Mouse (Mus musculus) forebrain, embryonic 11.5 days (tissue): ENCODE data around the gene Cdc34. TPM values are rescaled to one million over a fixed set of nuclear protein-coding genes. Genes with fewer than 3 reads are reported as not detected.

Experiments used
- polyA plus RNA-seq: library from polyadenylated mRNA; unstranded; fragments of >200 nt; fragmentation: Nextera tagmentation; extraction: Ambion mirVana; gene quantifications from 2 replicates; pipeline ENCODE4 v1.2.1, GENCODE M21; 2014

Gene Cdc34
- polyA plus RNA-seq, 1 experiment from 2014 or later: 180 TPM

Other genes with a start within 250 kb of the Cdc34 start
- not detected in 2 replicates for gene Vmn2r83, start 213.5 kb upstream of the Cdc34 start, polyA plus RNA-seq
- 14.2 and 15.6 TPM in 2 replicates for gene Plpp2, start 148.4 kb upstream of the Cdc34 start, polyA plus RNA-seq
- gene Mier2, start 127.0 kb upstream of the Cdc34 start, polyA plus RNA-seq: 64.4 and 67.7 TPM in 2 replicates
- not detected in 2 replicates for gene Theg, start 94.9 kb upstream of the Cdc34 start, polyA plus RNA-seq
- gene C2cd4c, start 68.2 kb upstream of the Cdc34 start, polyA plus RNA-seq: 0.04 and 0.09 TPM in 2 replicates
- gene Shc2, start 44.3 kb upstream of the Cdc34 start, polyA plus RNA-seq: 9.4 and 9.9 TPM in 2 replicates
- gene Odf3l2, start 36.5 kb upstream of the Cdc34 start, polyA plus RNA-seq: not detected in 2 replicates
- 0.59 and 0.83 TPM in 2 replicates for gene Madcam1, start 17.6 kb upstream of the Cdc34 start, polyA plus RNA-seq
- gene Tpgs1, start 12.8 kb upstream of the Cdc34 start, polyA plus RNA-seq: 59.7 and 65.2 TPM in 2 replicates
- gene Gzmm, start 6.8 kb downstream of the Cdc34 start, polyA plus RNA-seq: 0.81 and 0.92 TPM in 2 replicates
- 551 and 582 TPM in 2 replicates for gene Bsg, start 22.3 kb downstream of the Cdc34 start, polyA plus RNA-seq
- 0.15 and 0.40 TPM in 2 replicates for gene Hcn2, start 34.4 kb downstream of the Cdc34 start, polyA plus RNA-seq
- 41.1 and 44.8 TPM in 2 replicates for gene Polrmt, start 64.4 kb downstream of the Cdc34 start, polyA plus RNA-seq
- 0.36 and 0.40 TPM in 2 replicates for gene Fgf22, start 72.9 kb downstream of the Cdc34 start, polyA plus RNA-seq
- gene Rnf126, start 84.8 kb downstream of the Cdc34 start, polyA plus RNA-seq: 118 TPM in 2 replicates
- 0.41 and 1.0 TPM in 2 replicates for gene Fstl3, start 95.1 kb downstream of the Cdc34 start, polyA plus RNA-seq
- not detected in 2 replicates for gene Prss57, start 108.8 kb downstream of the Cdc34 start, polyA plus RNA-seq
- 140 and 157 TPM in 2 replicates for gene Palm, start 111.4 kb downstream of the Cdc34 start, polyA plus RNA-seq
- gene Misp, start 138.8 kb downstream of the Cdc34 start, polyA plus RNA-seq: 0.39 and 0.99 TPM in 2 replicates
- gene Ptbp1, start 172.2 kb downstream of the Cdc34 start, polyA plus RNA-seq: 261 and 295 TPM in 2 replicates
- gene Prtn3, start 192.3 kb downstream of the Cdc34 start, polyA plus RNA-seq: 13.0 and 13.3 TPM in 2 replicates
- 131 and 146 TPM in 2 replicates for gene Plppr3, start 192.4 kb downstream of the Cdc34 start, polyA plus RNA-seq
- gene Elane, start 204.1 kb downstream of the Cdc34 start, polyA plus RNA-seq: not detected in 2 replicates
- gene Cfd, start 208.7 kb downstream of the Cdc34 start, polyA plus RNA-seq: not detected in 2 replicates
- gene Med16, start 226.7 kb downstream of the Cdc34 start, polyA plus RNA-seq: 60.4 and 60.6 TPM in 2 replicates
- 3.3 and 14.8 TPM in 2 replicates for gene Gm26602, start 228.7 kb downstream of the Cdc34 start, polyA plus RNA-seq
- gene Kiss1r, start 234.8 kb downstream of the Cdc34 start, polyA plus RNA-seq: 0.55 and 1.0 TPM in 2 replicates
- gene R3hdm4, start 239.0 kb downstream of the Cdc34 start, polyA plus RNA-seq: 135 and 145 TPM in 2 replicates
- gene Arid3a, start 244.8 kb downstream of the Cdc34 start, polyA plus RNA-seq: 5.4 and 6.6 TPM in 2 replicates